Mouse (Mus musculus): ENCODE data around the gene Ffar1. TPM values are rescaled to one million over a fixed set of nuclear protein-coding genes. Genes with fewer than 3 reads are reported as not detected.
"Not testable (repeated sequence)": the region's sequence is repeated elsewhere in the genome, so short reads cannot be mapped to it uniquely, and the experiment has no call there.

Gene Ffar1
- total RNA-seq, 2 experiments from 2014 or later, result not detected

- no peak for ATAC-seq (replicated peaks; ENCODE audit: low FRiP score, poor library complexity, severe bottlenecking)
Measured at GRCm38 (mm10) chr7:30856078-30856477, 5.3 kb downstream of the Ffar1 start, which contains the start of gene Ffar3. Gene Ffar3, minus strand, starts transcription at chr7:30856178.

- no peak for ATAC-seq (replicated peaks; ENCODE audit: low FRiP score, poor library complexity, severe bottlenecking)
Measured at GRCm38 (mm10) chr7:30851421-30851820, 9.9 kb downstream of the Ffar1 start.

- no peak for ATAC-seq (replicated peaks; ENCODE audit: low FRiP score, poor library complexity, severe bottlenecking)
Measured at GRCm38 (mm10) chr7:30847934-30848333, 13.4 kb downstream of the Ffar1 start.

GRCm38 (mm10) chr7:30847386-30847785 lies 14.0 kb downstream of the Ffar1 start:
- no peak for ATAC-seq (replicated peaks; ENCODE audit: low FRiP score, poor library complexity, severe bottlenecking)

- no peak for ATAC-seq (replicated peaks; ENCODE audit: low FRiP score, poor library complexity, severe bottlenecking)
Measured at GRCm38 (mm10) chr7:30846505-30847053, 14.8 kb downstream of the Ffar1 start.

- no peak for ATAC-seq (replicated peaks; ENCODE audit: low FRiP score, poor library complexity, severe bottlenecking)
Measured at GRCm38 (mm10) chr7:30844676-30845297, 16.6 kb downstream of the Ffar1 start.

GRCm38 (mm10) chr7:30842092-30842491 lies 19.3 kb downstream of the Ffar1 start:
- no peak for ATAC-seq (replicated peaks; ENCODE audit: low FRiP score, poor library complexity, severe bottlenecking)

GRCm38 (mm10) chr7:30841379-30841778 lies 20.0 kb downstream of the Ffar1 start:
- ATAC-seq (replicated peaks; ENCODE audit: low FRiP score, poor library complexity, severe bottlenecking), result no peak

- ATAC-seq (replicated peaks; ENCODE audit: low FRiP score, poor library complexity, severe bottlenecking), result no peak
Measured at GRCm38 (mm10) chr7:30840306-30840705, 21.1 kb downstream of the Ffar1 start.

GRCm38 (mm10) chr7:30837277-30837676 lies 24.1 kb downstream of the Ffar1 start:
- no peak for ATAC-seq (replicated peaks; ENCODE audit: low FRiP score, poor library complexity, severe bottlenecking)

- not testable (repeated sequence) for ATAC-seq (replicated peaks; ENCODE audit: low FRiP score, poor library complexity, severe bottlenecking)
Measured at GRCm38 (mm10) chr7:30832684-30833083, 28.7 kb downstream of the Ffar1 start.

GRCm38 (mm10) chr7:30832261-30832660 lies 29.1 kb downstream of the Ffar1 start:
- ATAC-seq (replicated peaks; ENCODE audit: low FRiP score, poor library complexity, severe bottlenecking), result no peak

GRCm38 (mm10) chr7:30829428-30829827 lies 31.9 kb downstream of the Ffar1 start:
- no peak for ATAC-seq (replicated peaks; ENCODE audit: low FRiP score, poor library complexity, severe bottlenecking)

GRCm38 (mm10) chr7:30828871-30829270 lies 32.5 kb downstream of the Ffar1 start:
- not testable (repeated sequence) for ATAC-seq (replicated peaks; ENCODE audit: low FRiP score, poor library complexity, severe bottlenecking)

- no peak for ATAC-seq (replicated peaks; ENCODE audit: low FRiP score, poor library complexity, severe bottlenecking)
Measured at GRCm38 (mm10) chr7:30826660-30827059, 34.7 kb downstream of the Ffar1 start.

- no peak for ATAC-seq (replicated peaks; ENCODE audit: low FRiP score, poor library complexity, severe bottlenecking)
Measured at GRCm38 (mm10) chr7:30824306-30824705, 37.1 kb downstream of the Ffar1 start.

- ATAC-seq (replicated peaks; ENCODE audit: low FRiP score, poor library complexity, severe bottlenecking), result no peak
Measured at GRCm38 (mm10) chr7:30823675-30824074, 37.7 kb downstream of the Ffar1 start, which contains the start of gene Ffar2. Gene Ffar2, minus strand, starts transcription at chr7:30823775.

- ATAC-seq (replicated peaks; ENCODE audit: low FRiP score, poor library complexity, severe bottlenecking), result no peak
Measured at GRCm38 (mm10) chr7:30821532-30821931, 39.8 kb downstream of the Ffar1 start.

GRCm38 (mm10) chr7:30820854-30821445 lies 40.4 kb downstream of the Ffar1 start:
- no peak for ATAC-seq (replicated peaks; ENCODE audit: low FRiP score, poor library complexity, severe bottlenecking)

- no peak for ATAC-seq (replicated peaks; ENCODE audit: low FRiP score, poor library complexity, severe bottlenecking)
Measured at GRCm38 (mm10) chr7:30820131-30820530, 41.2 kb downstream of the Ffar1 start.

- no peak for ATAC-seq (replicated peaks; ENCODE audit: low FRiP score, poor library complexity, severe bottlenecking)
Measured at GRCm38 (mm10) chr7:30812291-30812807, 49.0 kb downstream of the Ffar1 start.
